21 mouse cellular contexts compared by ENCODE assay signal in the genomic region with DNA sequence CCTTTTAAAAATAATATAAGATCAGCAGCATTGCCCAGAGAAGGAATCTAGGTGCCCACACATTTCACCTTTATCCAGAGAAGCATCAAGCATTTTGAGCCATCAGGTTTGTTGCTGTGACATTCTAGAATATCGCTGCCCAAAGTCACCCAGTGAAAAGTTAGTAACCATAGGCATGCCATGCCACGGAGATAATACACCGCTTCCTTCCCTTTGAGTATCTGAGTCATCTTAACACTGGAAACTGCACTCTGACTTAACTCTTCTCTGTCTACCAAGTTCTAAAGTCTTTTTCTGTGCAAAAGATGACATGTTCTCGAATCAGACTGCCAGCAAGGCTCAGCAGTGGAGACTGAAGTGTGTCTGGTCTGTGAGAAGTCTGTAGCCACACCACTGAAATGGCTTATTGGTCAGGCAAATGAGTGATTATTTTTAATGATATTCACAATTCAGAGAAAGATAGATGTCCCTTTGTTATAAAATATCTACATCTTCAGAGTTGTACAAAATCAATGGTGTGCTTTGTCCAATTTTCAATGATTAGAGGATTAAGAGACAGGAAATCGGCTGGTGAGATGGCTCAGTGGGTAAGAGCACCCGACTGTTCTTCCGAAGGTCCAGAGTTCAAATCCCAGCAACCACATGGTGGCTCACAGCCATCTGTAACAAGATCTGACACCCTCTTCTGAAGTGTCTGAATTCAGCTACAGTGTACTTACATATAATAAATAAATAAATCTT.
"Had no signal": no experiment of that assay in that cellular context is flagged by ENCODE, and none has a peak within 500 bp of the region (broad histone marks: within the 10 kb centered on the region; RNA-seq: fewer than 3 reads in every experiment).

No protein-coding gene starts in this region.

- H3K9ac ChIP-seq: kidney, embryonic 15.5 days; liver, embryonic 13.5 days; lung, embryonic 14.5 days; midbrain, embryonic 13.5 days; neural tube, embryonic 12.5 days; neural tube, embryonic 15.5 days had no signal

- H3K27me3 ChIP-seq: kidney, embryonic 15.5 days; liver, embryonic 13.5 days; midbrain, embryonic 13.5 days; neural tube, embryonic 12.5 days; neural tube, embryonic 15.5 days had no signal

- H3K4me3 ChIP-seq: kidney, embryonic 15.5 days; left cerebral cortex, adult 2 months; liver, embryonic 13.5 days; midbrain, embryonic 10.5 days; midbrain, embryonic 13.5 days; neural tube, embryonic 12.5 days; neural tube, embryonic 15.5 days had no signal

- H3K4me1 ChIP-seq: neural tube, embryonic 15.5 days had no signal

- H3K27ac ChIP-seq: kidney, embryonic 15.5 days; left cerebral cortex, adult 2 months; liver, embryonic 13.5 days; macrophage; midbrain, embryonic 10.5 days; midbrain, embryonic 13.5 days; neural tube, embryonic 12.5 days; neural tube, embryonic 15.5 days; stomach, postnatal 0 days had no signal

- ATAC-seq: intestine, postnatal 0 days; lung, postnatal 0 days; midbrain, embryonic 13.5 days had no signal

- DNase-seq: kidney, adult 2 months; kidney, postnatal 10 days; kidney, postnatal 36 days; layer of hippocampus, postnatal 36 days; lung, embryonic 14.5 days; right cerebral cortex, adult 18-20 months; right cerebral cortex, postnatal 14 days; right cerebral cortex, postnatal 4 days; thymus, adult 2 months; thymus, postnatal 14 days had no signal

- H3K9me3 ChIP-seq: kidney, embryonic 15.5 days; liver, embryonic 13.5 days; midbrain, embryonic 10.5 days; midbrain, embryonic 13.5 days; neural tube, embryonic 12.5 days; neural tube, embryonic 15.5 days had no signal

- H3K36me3 ChIP-seq: kidney, embryonic 15.5 days; liver, embryonic 13.5 days; neural tube, embryonic 15.5 days had no signal

- H3K4me2 ChIP-seq: kidney, embryonic 15.5 days; lung, embryonic 14.5 days; midbrain, embryonic 13.5 days; neural tube, embryonic 12.5 days; neural tube, embryonic 15.5 days had no signal
